Mouse (Mus musculus) ES-E14 (cell line): Measurements from ENCODE around the gene Mcat.

Experiments used
- HCFC1 ChIP-seq: IDR thresholded peaks from 2 replicates; pipeline ENCODE4 v1.6.1; 2012; ENCODE audit warnings: low read length, inconsistent platforms, borderline replicate concordance; ENCODE audit not compliant: insufficient read depth
- ZC3H11A ChIP-seq: IDR thresholded peaks from 2 replicates; pipeline ENCODE4 v1.6.1; 2012; ENCODE audit warnings: low read depth, mild to moderate bottlenecking, inconsistent platforms, low read length, borderline replicate concordance

GRCm38 (mm10) chr15:83510805-83511405 lies 52.7 kb downstream of the Mcat start, which contains the start of gene Ttll1:
- no peak for TF ChIP-seq ZC3H11A
- no peak for TF ChIP-seq HCFC1
